Mouse (Mus musculus) T-cell, adult 2 months (primary cell): ENCODE measurements around the gene Clec4n.
"Not testable (repeated sequence)": the region's sequence is repeated elsewhere in the genome, so short reads cannot be mapped to it uniquely, and the experiment has no call there.

Source experiments
- DNase-seq: peaks from one replicate; pipeline ENCODE4 v3.0.0; 2022; ENCODE audit warnings: low spot score

Clec4n gene

DNA sequence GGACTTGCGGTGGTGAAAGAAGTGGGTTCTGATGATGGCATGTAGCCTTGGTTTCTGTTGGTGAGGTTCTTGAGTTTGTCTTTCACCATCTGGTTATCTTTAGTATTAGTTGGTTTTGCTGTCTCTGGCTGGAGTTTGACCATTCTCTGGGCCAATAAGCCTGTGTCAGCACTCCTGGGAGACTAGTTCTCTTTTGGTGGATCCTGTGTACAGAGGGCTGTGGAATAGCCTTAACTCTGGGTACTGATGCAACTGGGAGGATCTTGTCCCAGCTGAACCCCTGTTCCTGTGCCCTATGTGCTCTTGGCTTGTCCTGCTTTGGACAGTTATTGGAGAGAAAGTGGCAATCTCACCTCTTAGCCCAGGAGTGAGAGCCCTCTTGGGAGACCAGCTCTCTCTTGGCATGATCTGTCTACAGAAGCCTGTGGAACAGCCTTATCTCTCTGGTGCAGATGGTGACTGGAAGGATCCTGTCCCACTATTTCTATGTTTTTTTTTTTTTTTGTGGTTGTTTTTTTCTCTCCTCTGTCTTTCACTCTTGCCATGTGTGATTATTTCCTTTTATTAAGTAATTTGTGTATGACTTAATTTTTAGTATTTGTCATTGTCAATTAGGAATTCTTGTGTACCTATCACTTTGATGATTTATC lies 63.2 kb downstream of the Clec4n start:
- DNase-seq: no peak

DNA sequence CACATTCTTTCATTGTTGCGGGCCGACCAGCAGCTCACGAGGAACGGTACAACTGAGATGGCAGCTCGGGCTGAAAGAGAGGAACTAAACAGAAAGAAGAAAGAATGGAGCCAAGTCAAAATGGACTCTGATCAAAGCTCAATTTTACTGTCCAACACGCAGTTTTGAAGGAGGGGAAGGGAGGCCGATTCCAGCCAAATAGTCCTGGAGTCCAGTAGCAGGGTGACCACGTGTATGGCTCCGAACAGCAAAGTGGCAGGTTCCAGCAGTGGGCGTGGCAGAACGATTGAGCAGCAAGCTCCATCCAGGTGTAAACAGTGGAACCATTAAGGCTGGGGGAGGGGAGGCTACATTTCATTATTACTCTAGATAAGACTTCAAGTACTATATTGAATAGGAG lies 63.9 kb downstream of the Clec4n start:
- not testable (repeated sequence) for DNase-seq
